Mouse (Mus musculus) embryonic facial prominence, embryonic 12.5 days (tissue): ENCODE data around the gene Spats2l. TPM values are rescaled to one million over a fixed set of nuclear protein-coding genes. Genes with fewer than 3 reads are reported as not detected.

Experiments
- ATAC-seq: fragments of 200-750 bp; cut with Nextera tagmentation; 2 replicates; pipeline ENCODE4 v1.8.0; 2017; ENCODE audit not compliant: insufficient number of reproducible peaks, insufficient read depth, low FRiP score, low TSS enrichment
- H3K27ac ChIP-seq: fragments of 300-500 bp; sonication (generic); 2 replicates; pipeline ENCODE4 v1.5.1; 2016; ENCODE audit warnings: mild to moderate bottlenecking
- H3K27me3 ChIP-seq: fragments of 300-500 bp; sonication (generic); 2 replicates; pipeline ENCODE4 v1.6.1; 2016; ENCODE audit warnings: mild to moderate bottlenecking, moderate library complexity
- H3K36me3 ChIP-seq: fragments of 300-500 bp; sonication (generic); 2 replicates; pipeline ENCODE4 v1.6.1; 2016; ENCODE audit warnings: mild to moderate bottlenecking
- H3K4me1 ChIP-seq: fragments of 300-500 bp; sonication (generic); 2 replicates; pipeline ENCODE4 v1.6.1; 2016
- H3K4me2 ChIP-seq: fragments of 300-500 bp; sonication (generic); replicated peaks from 2 replicates; pipeline ENCODE4 v1.6.1; 2016; ENCODE audit warnings: mild to moderate bottlenecking, moderate library complexity
- H3K4me3 ChIP-seq: fragments of 300-500 bp; sonication (generic); 2 replicates; pipeline ENCODE4 v1.5.1; 2016; ENCODE audit warnings: mild to moderate bottlenecking
- H3K9ac ChIP-seq: fragments of 300-500 bp; sonication (generic); 2 replicates; pipeline ENCODE4 v1.6.1; 2016; ENCODE audit warnings: mild to moderate bottlenecking, moderate library complexity
- H3K9me3 ChIP-seq: fragments of 300-500 bp; sonication (generic); 2 replicates; pipeline ENCODE4 v1.6.1; 2016; ENCODE audit warnings: mild to moderate bottlenecking, moderate library complexity
- WGBS: fragments of 180-500 bp; shearing (Covaris S2); methylation state at CpG from one replicate; pipeline ENCODE4 v1.1.7; 2016; 5-methylcytosine and 5-hydroxymethylcytosine counted together
- polyA plus RNA-seq: library from polyadenylated mRNA; unstranded; fragments of >200 nt; fragmentation: Nextera tagmentation; extraction: Ambion mirVana; gene quantifications from 2 replicates; pipeline ENCODE4 v1.2.1, GENCODE M21; 2016

The Spats2l gene
- polyA plus RNA-seq, 1 experiment from 2014 or later = 109 TPM

- Histone ChIP-seq H3K4me1 (no peaks in the 10 kb centered on the region), H3K4me3 (no peak overlapping the region), H3K27ac (no peak overlapping the region), H3K27me3 (no peaks in the 10 kb centered on the region), H3K36me3 (no peaks in the 10 kb centered on the region), H3K9ac (no peak overlapping the region), H3K9me3 (no peaks in the 10 kb centered on the region), H3K4me2 (no peak overlapping the region)
- 66% methylated on average over 5 of the region's 5 CpGs for WGBS
- ATAC-seq = no peak
Observed at GRCm38 (mm10) chr1:57789831-57790230, 15.9 kb downstream of the Spats2l start.

GRCm38 (mm10) chr1:57792212-57792611 is 18.2 kb downstream of the Spats2l start:
- no peaks in the 10 kb centered on the region for H3K36me3 ChIP-seq
- no peaks in the 10 kb centered on the region for H3K4me1 ChIP-seq
- H3K4me2 ChIP-seq = no peak overlapping the region
- ATAC-seq = no peak
- H3K9ac ChIP-seq = no peak overlapping the region
- H3K9me3 ChIP-seq = no peaks in the 10 kb centered on the region
- no peak overlapping the region for H3K27ac ChIP-seq
- H3K4me3 ChIP-seq = no peak overlapping the region
- no peaks in the 10 kb centered on the region for H3K27me3 ChIP-seq
- WGBS = 89% methylated on average over 4 of the region's 4 CpGs

- Histone ChIP-seq H3K9ac (no peak overlapping the region), H3K4me2 (no peak overlapping the region), H3K27ac (no peak overlapping the region), H3K36me3 (peaks cover 11% of the 10 kb centered on the region; the same call in 1 of the 2 replicates), H3K4me1 (no peaks in the 10 kb centered on the region), H3K27me3 (no peaks in the 10 kb centered on the region), H3K4me3 (no peak overlapping the region), H3K9me3 (no peaks in the 10 kb centered on the region)
- no peak for ATAC-seq
- 71% methylated on average over 1 of the region's 1 CpGs for WGBS
Observed at GRCm38 (mm10) chr1:57795838-57796237, 21.9 kb downstream of the Spats2l start.

- Histone ChIP-seq H3K4me2 (no peak overlapping the region), H3K4me1 (no peaks in the 10 kb centered on the region), H3K36me3 (peaks cover 11% of the 10 kb centered on the region; the same call in 1 of the 2 replicates), H3K9ac (no peak overlapping the region), H3K9me3 (no peaks in the 10 kb centered on the region), H3K4me3 (no peak overlapping the region), H3K27ac (no peak overlapping the region), H3K27me3 (no peaks in the 10 kb centered on the region)
- ATAC-seq = no peak
- WGBS = 94% methylated on average over 2 of the region's 2 CpGs
Observed at GRCm38 (mm10) chr1:57799398-57799797, 25.4 kb downstream of the Spats2l start.

- no peak overlapping the region for H3K4me2 ChIP-seq
- no peak overlapping the region for H3K4me3 ChIP-seq
- 77% methylated on average over 6 of the region's 6 CpGs for WGBS
- peaks cover 11% of the 10 kb centered on the region; the same call in 1 of the 2 replicates for H3K36me3 ChIP-seq
- no peaks in the 10 kb centered on the region for H3K9me3 ChIP-seq
- peaks cover 3% of the 10 kb centered on the region; the same call in 1 of the 2 replicates for H3K4me1 ChIP-seq
- no peak overlapping the region for H3K27ac ChIP-seq
- no peaks in the 10 kb centered on the region for H3K27me3 ChIP-seq
- H3K9ac ChIP-seq = no peak overlapping the region
- no peak for ATAC-seq
Observed at GRCm38 (mm10) chr1:57800846-57801245, 26.9 kb downstream of the Spats2l start.

GRCm38 (mm10) chr1:57806126-57806525 is 32.2 kb downstream of the Spats2l start:
- H3K9me3 ChIP-seq = no peaks in the 10 kb centered on the region
- H3K4me3 ChIP-seq = no peak overlapping the region
- peaks cover 15% of the 10 kb centered on the region for H3K4me1 ChIP-seq
- WGBS = 74% methylated on average over 3 of the region's 3 CpGs
- H3K4me2 ChIP-seq = no peak overlapping the region
- H3K9ac ChIP-seq = no peak overlapping the region
- no peaks in the 10 kb centered on the region for H3K27me3 ChIP-seq
- H3K36me3 ChIP-seq = 0 out of 2 replicates have a peak, but pooled peaks cover 6% of the 10 kb centered on the region
- ATAC-seq = no peak
- no peak overlapping the region for H3K27ac ChIP-seq

- 46% methylated on average over 7 of the region's 7 CpGs for WGBS
- Histone ChIP-seq H3K4me1 (peaks cover 15% of the 10 kb centered on the region), H3K27ac (no peak overlapping the region), H3K9me3 (no peaks in the 10 kb centered on the region), H3K9ac (no peak overlapping the region), H3K4me2 (0 out of 2 replicates have a peak overlapping the region, but pooled peaks have one; percentile 1), H3K36me3 (0 out of 2 replicates have a peak, but pooled peaks cover 6% of the 10 kb centered on the region), H3K27me3 (no peaks in the 10 kb centered on the region), H3K4me3 (no peak overlapping the region)
- 0 out of 2 replicates have a peak, but pooled peaks have one; percentile 56 for ATAC-seq
Observed at GRCm38 (mm10) chr1:57807882-57808281, 33.9 kb downstream of the Spats2l start.

GRCm38 (mm10) chr1:57810221-57810620 is 36.3 kb downstream of the Spats2l start:
- H3K27me3 ChIP-seq = no peaks in the 10 kb centered on the region
- H3K9ac ChIP-seq = no peak overlapping the region
- no peak overlapping the region for H3K4me2 ChIP-seq
- no peak overlapping the region for H3K4me3 ChIP-seq
- ATAC-seq = no peak
- H3K36me3 ChIP-seq = 0 out of 2 replicates have a peak, but pooled peaks cover 6% of the 10 kb centered on the region
- H3K4me1 ChIP-seq = peaks cover 14% of the 10 kb centered on the region
- 59% methylated on average over 4 of the region's 4 CpGs for WGBS
- H3K9me3 ChIP-seq = no peaks in the 10 kb centered on the region
- no peak overlapping the region for H3K27ac ChIP-seq

GRCm38 (mm10) chr1:57817103-57817502 is 43.1 kb downstream of the Spats2l start:
- no peak for ATAC-seq
- H3K9me3 ChIP-seq = no peaks in the 10 kb centered on the region
- no peaks in the 10 kb centered on the region for H3K36me3 ChIP-seq
- H3K4me1 ChIP-seq = peaks cover 24% of the 10 kb centered on the region
- WGBS = 60% methylated on average over 2 of the region's 2 CpGs
- no peak overlapping the region for H3K9ac ChIP-seq
- no peak overlapping the region for H3K4me3 ChIP-seq
- no peak overlapping the region for H3K4me2 ChIP-seq
- no peak overlapping the region for H3K27ac ChIP-seq
- H3K27me3 ChIP-seq = no peaks in the 10 kb centered on the region

- no peak overlapping the region for H3K9ac ChIP-seq
- no peaks in the 10 kb centered on the region for H3K27me3 ChIP-seq
- H3K27ac ChIP-seq = no peak overlapping the region
- H3K4me3 ChIP-seq = no peak overlapping the region
- H3K36me3 ChIP-seq = no peaks in the 10 kb centered on the region
- peaks cover 44% of the 10 kb centered on the region for H3K4me1 ChIP-seq
- no peak overlapping the region for H3K4me2 ChIP-seq
- H3K9me3 ChIP-seq = no peaks in the 10 kb centered on the region
- WGBS = 44% methylated on average over 6 of the region's 6 CpGs
- ATAC-seq = no peak
Observed at GRCm38 (mm10) chr1:57820428-57820997, 46.6 kb downstream of the Spats2l start.

- H3K9me3 ChIP-seq = no peaks in the 10 kb centered on the region
- peaks cover 32% of the 10 kb centered on the region for H3K4me1 ChIP-seq
- no peak overlapping the region for H3K4me3 ChIP-seq
- no peak overlapping the region; the same call in 1 of the 2 replicates for H3K27ac ChIP-seq
- 66% methylated on average over 17 of the region's 17 CpGs for WGBS
- no peaks in the 10 kb centered on the region for H3K36me3 ChIP-seq
- no peak overlapping the region for H3K4me2 ChIP-seq
- no peak for ATAC-seq
- H3K27me3 ChIP-seq = no peaks in the 10 kb centered on the region
- H3K9ac ChIP-seq = no peak overlapping the region
Observed at GRCm38 (mm10) chr1:57824966-57825759, 51.2 kb downstream of the Spats2l start.

GRCm38 (mm10) chr1:57826245-57826644 is 52.3 kb downstream of the Spats2l start:
- H3K9me3 ChIP-seq = no peaks in the 10 kb centered on the region
- no peak overlapping the region for H3K9ac ChIP-seq
- no peaks in the 10 kb centered on the region for H3K27me3 ChIP-seq
- no peak overlapping the region for H3K4me3 ChIP-seq
- no peak for ATAC-seq
- peaks cover 26% of the 10 kb centered on the region; the same call in 1 of the 2 replicates for H3K4me1 ChIP-seq
- no peak overlapping the region for H3K4me2 ChIP-seq
- WGBS = 85% methylated on average over 9 of the region's 9 CpGs
- 0 out of 2 replicates have a peak, but pooled peaks cover 5% of the 10 kb centered on the region for H3K36me3 ChIP-seq
- no peak overlapping the region for H3K27ac ChIP-seq
